Comparison of ENCODE assay signal across 21 mouse cellular contexts in genomic region chr3:107183178-107183577, GRCm38 (mm10). TPM values are rescaled to one million over a fixed set of nuclear protein-coding genes. Genes with fewer than 3 reads are reported as not detected.
A peak's percentile ranks its signal among the peaks of the same experiment; 100 is the strongest.
DNase-seq lines count a peak whose midpoint lies in the region; ATAC-seq and TF ChIP-seq lines count a peak whose summit lies in the region.
"Had no signal": no experiment of that assay in that cellular context is flagged by ENCODE, and none has a peak within 500 bp of the region (broad histone marks: within the 10 kb centered on the region; RNA-seq: fewer than 3 reads in every experiment).

No protein-coding gene starts in this region.

- H3K27ac ChIP-seq in gastrocnemius, adult 2 months = peak overlapping the region; percentile 31; the same call in 1 of the 2 replicates
- no peak overlapping the region for H3K27ac ChIP-seq in kidney, embryonic 16.5 days (ENCODE audit: low read length)
- H3K27ac ChIP-seq: kidney, postnatal 0 days; macrophage; midbrain, embryonic 15.5 days had no signal

- H3K9me3 ChIP-seq in kidney, embryonic 16.5 days (ENCODE audit: low read length) = no peaks in the 10 kb centered on the region
- H3K9me3 ChIP-seq: midbrain, embryonic 15.5 days had no signal

- no peak overlapping the region for H3K4me3 ChIP-seq in gastrocnemius, adult 2 months
- no peak overlapping the region for H3K4me3 ChIP-seq in kidney, embryonic 16.5 days (ENCODE audit: low read length)
- H3K4me3 ChIP-seq: midbrain, embryonic 15.5 days had no signal

- no peak for ATAC-seq in kidney, embryonic 16.5 days (ENCODE audit: low FRiP score, low TSS enrichment)
- ATAC-seq: midbrain, embryonic 15.5 days had no signal

- TF ChIP-seq CTCF in gastrocnemius, adult 2 months (IDR thresholded peaks at IDR 0.05) = no peak

- no peaks in the 10 kb centered on the region for H3K36me3 ChIP-seq in kidney, embryonic 16.5 days (ENCODE audit: insufficient read depth, low read length)
- H3K36me3 ChIP-seq: midbrain, embryonic 15.5 days had no signal

- H3K4me1 ChIP-seq in kidney, embryonic 16.5 days (ENCODE audit: insufficient read depth, low read length) = no peaks in the 10 kb centered on the region
- H3K4me1 ChIP-seq: midbrain, embryonic 15.5 days had no signal

- intact Hi-C loops in gastrocnemius, adult 2 months (cut with DNase I) = no loop called here

- DNase-seq in gastrocnemius, adult 2 months = peak; percentile 26
- no peak for DNase-seq in gastrocnemius, postnatal 25 days
- peak; percentile 22 for DNase-seq in kidney, postnatal 10 days
- peak; percentile 57 to 65 for DNase-seq in right cerebral cortex, postnatal 10 days (ENCODE audit: low spot score in 2 of 2)
- DNase-seq in right cerebral cortex, adult 18-20 months = no peak
- DNase-seq in heart, postnatal 4 days = peak; percentile 68
- no peak for DNase-seq in neural tube, embryonic 10.5 days (ENCODE audit: extremely low spot score, low spot score)
- DNase-seq: cerebellum, adult 8-10 months had no signal

- H3K4me2 ChIP-seq in kidney, embryonic 16.5 days (replicated peaks; ENCODE audit: low read depth, low read length) = no peak overlapping the region
- H3K4me2 ChIP-seq: liver, embryonic 11.5 days; midbrain, embryonic 15.5 days had no signal

- no peaks in the 10 kb centered on the region for H3K27me3 ChIP-seq in kidney, embryonic 16.5 days (ENCODE audit: insufficient read depth, low read length)
- H3K27me3 ChIP-seq: midbrain, embryonic 15.5 days had no signal

- 79% methylated on average over 3 of the region's 3 CpGs for WGBS in kidney, embryonic 16.5 days

- H3K9ac ChIP-seq in kidney, embryonic 16.5 days (replicated peaks; ENCODE audit: low read length) = no peak overlapping the region
- H3K9ac ChIP-seq: midbrain, embryonic 15.5 days had no signal

RNA-seq across cellular contexts. Expression of gene Kcna10, which starts 0.3 kb away (rescaled TPM):
- total RNA-seq in gastrocnemius, adult 2 months (2021) = under 1 TPM in 1 of 2 experiments, not detected in 1; 0.11 TPM
- total RNA-seq in gastrocnemius, postnatal 25 days (2021) = under 1 TPM in 1 of 2 experiments, not detected in 1; 0.23 TPM
- polyA plus RNA-seq in kidney, embryonic 16.5 days (2015; fragmentation: Nextera tagmentation; extraction: Ambion mirVana) = not detected in 2 replicates
- not detected for total RNA-seq in heart, postnatal 4 days (2021)
- total RNA-seq: adrenal gland, adult 18-20 months; hematopoietic stem cell, adult 5-6 weeks; left cerebral cortex, postnatal 25 days had no signal
- polyA plus RNA-seq: C2C12; gonadal fat pad, adult 2 months; intestine, embryonic 14.5 days; kidney, postnatal 0 days; liver, embryonic 11.5 days; macrophage; midbrain, embryonic 15.5 days; neural tube, embryonic 11.5 days; stomach, embryonic 14.5 days had no signal

RNA-seq across cellular contexts. Expression of gene Cym, which starts 38.4 kb away (rescaled TPM):
- not detected for total RNA-seq in gastrocnemius, adult 2 months (2021)
- not detected for total RNA-seq in gastrocnemius, postnatal 25 days (2021)
- 0.89 TPM in 1 of 2 replicates, not detected in the other for polyA plus RNA-seq in kidney, embryonic 16.5 days (2015; fragmentation: Nextera tagmentation; extraction: Ambion mirVana)
- total RNA-seq in heart, postnatal 4 days (2021) = not detected
- total RNA-seq: hematopoietic stem cell, adult 5-6 weeks; left cerebral cortex, postnatal 25 days had no signal
- polyA plus RNA-seq: C2C12; macrophage; neural tube, embryonic 11.5 days had no signal

RNA-seq across cellular contexts. Expression of gene A630076J17Rik, which starts 47.2 kb away (rescaled TPM):
- not detected for total RNA-seq in gastrocnemius, adult 2 months (2021)
- not detected for total RNA-seq in gastrocnemius, postnatal 25 days (2021)
- not detected in 2 replicates for polyA plus RNA-seq in kidney, embryonic 16.5 days (2015; fragmentation: Nextera tagmentation; extraction: Ambion mirVana)
- not detected for total RNA-seq in heart, postnatal 4 days (2021)
- total RNA-seq: adrenal gland, adult 18-20 months; hematopoietic stem cell, adult 5-6 weeks; left cerebral cortex, postnatal 25 days had no signal
- polyA plus RNA-seq: intestine, embryonic 14.5 days; kidney, postnatal 0 days; liver, embryonic 11.5 days; macrophage; midbrain, embryonic 15.5 days; neural tube, embryonic 11.5 days had no signal

RNA-seq across cellular contexts. Expression of gene Prok1, which starts 56.3 kb away (rescaled TPM):
- total RNA-seq in gastrocnemius, adult 2 months (2021) = not detected
- total RNA-seq in gastrocnemius, postnatal 25 days (2021) = not detected
- 0.14 TPM in 1 of 2 replicates, not detected in the other for polyA plus RNA-seq in kidney, embryonic 16.5 days (2015; fragmentation: Nextera tagmentation; extraction: Ambion mirVana)
- under 1 TPM in 1 of 2 experiments, not detected in 1; 0.36 TPM for total RNA-seq in heart, postnatal 4 days (2021)
- total RNA-seq: hematopoietic stem cell, adult 5-6 weeks had no signal
- polyA plus RNA-seq: C2C12; intestine, embryonic 14.5 days; liver, embryonic 11.5 days; macrophage; neural tube, embryonic 11.5 days; stomach, embryonic 14.5 days had no signal

Comparison
In these comparisons a context has a peak if more than half of its experiments do, and no peak if none do; other contexts are left out.
1. DNase-seq: peak in gastrocnemius, adult 2 months (single experiment), kidney, postnatal 10 days (single experiment), right cerebral cortex, postnatal 10 days (2 of 2) and heart, postnatal 4 days (single experiment); none in gastrocnemius, postnatal 25 days (single experiment), right cerebral cortex, adult 18-20 months (single experiment) and neural tube, embryonic 10.5 days (single experiment).